Mouse (Mus musculus) monocyte, adult 2 months (primary cell): ENCODE data around the gene Hnrnpul1.
"Not testable (repeated sequence)": the region's sequence is repeated elsewhere in the genome, so short reads cannot be mapped to it uniquely, and the experiment has no call there.

ENCODE experiments used
- DNase-seq, 2 experiments: peaks; one replicate each; pipeline ENCODE4 v3.0.0; 2022; ENCODE audit warnings: low spot score in 2 of 2, low read depth in 1 of 2

The Hnrnpul1 gene

DNA sequence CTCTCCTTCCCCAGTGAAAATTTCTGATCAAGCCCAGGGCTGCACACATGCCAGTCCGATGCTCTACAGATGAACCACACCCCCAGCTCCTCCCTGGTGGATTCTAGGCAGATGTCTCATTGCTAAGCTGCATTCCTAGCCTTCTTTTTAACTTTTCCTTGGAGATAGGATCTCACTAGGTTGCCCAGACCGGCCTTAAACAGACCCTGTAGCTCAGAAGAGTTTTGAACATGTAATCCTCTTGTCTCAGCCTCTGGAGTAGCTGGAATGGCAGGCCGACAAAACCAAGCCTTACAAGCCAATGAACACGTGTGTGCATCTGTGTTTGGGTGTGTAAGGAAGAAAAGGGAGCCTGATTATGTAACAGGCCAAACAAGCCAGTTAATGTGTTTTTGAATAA, 26.2 kb upstream of the Hnrnpul1 start:
- DNase-seq: no peak

DNA sequence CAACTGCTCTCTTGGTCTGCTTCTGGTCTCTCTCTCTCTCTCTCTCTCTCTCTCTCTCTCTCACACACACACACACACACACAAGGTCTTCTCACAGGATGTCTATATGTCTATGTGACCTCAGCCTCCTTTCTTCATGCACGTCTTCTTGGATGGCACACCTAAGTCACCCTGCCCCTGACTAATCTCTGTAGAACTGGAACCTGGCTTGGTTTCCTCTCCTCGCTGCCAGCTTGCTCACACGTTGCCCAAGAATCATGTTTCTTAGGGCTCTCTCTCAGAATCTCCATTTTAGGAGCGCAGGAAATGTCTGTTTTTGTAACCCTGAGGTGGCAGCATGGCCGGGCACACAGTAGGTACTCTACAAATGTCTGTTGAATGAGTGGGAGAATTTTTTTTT, 25.5 kb upstream of the Hnrnpul1 start:
- no peak for DNase-seq

- no peak for DNase-seq
These were observed 13.7 kb upstream of the Hnrnpul1 start for GRCm38 (mm10) chr7:25768229-25768628.

DNA sequence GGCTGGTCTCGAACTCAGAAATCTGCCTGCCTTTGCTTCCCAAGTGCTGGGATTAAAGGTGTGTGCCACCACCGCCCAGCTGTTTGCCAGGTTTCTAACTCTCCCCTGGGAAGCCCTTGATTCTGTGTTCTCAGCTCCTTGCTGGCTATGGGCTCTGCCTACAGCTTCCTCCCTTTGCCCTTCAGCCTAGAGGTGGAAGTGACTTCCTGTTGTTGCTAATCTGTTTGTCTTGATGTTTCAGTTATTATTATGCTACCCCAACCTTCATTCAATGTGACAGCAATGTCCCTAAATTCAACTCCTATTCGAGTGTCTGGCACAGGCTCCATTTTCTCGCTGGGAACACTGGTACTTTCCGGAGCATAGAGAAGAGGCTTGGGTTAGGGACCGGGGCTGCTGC, 11.6 kb upstream of the Hnrnpul1 start:
- DNase-seq: no peak

DNA sequence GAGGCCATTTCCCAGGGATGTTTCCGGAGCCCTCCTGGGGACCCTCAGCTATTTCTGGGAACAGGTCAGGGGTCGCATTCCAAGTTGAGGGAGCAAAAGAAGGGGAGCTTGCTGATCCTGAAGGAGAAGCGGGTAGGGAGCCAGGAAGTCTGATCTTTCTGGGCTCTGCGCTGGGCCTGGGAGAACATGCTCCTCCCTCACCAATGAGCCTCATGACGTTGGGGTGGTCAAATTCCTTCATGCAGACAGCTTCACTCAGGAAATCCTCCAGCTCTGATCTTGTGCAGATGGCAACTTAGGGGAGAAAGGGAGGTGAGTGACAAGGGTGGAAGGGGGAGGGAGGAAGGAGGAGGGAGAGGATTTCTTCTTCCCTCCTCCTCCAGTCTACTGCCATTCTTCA, 9.7 kb upstream of the Hnrnpul1 start:
- DNase-seq: no peak

GRCm38 (mm10) chr7:25763678-25764077, 9.1 kb upstream of the Hnrnpul1 start:
- DNase-seq: no peak

- no peak for DNase-seq
These were observed 6.8 kb upstream of the Hnrnpul1 start for GRCm38 (mm10) chr7:25761354-25761753.

DNA sequence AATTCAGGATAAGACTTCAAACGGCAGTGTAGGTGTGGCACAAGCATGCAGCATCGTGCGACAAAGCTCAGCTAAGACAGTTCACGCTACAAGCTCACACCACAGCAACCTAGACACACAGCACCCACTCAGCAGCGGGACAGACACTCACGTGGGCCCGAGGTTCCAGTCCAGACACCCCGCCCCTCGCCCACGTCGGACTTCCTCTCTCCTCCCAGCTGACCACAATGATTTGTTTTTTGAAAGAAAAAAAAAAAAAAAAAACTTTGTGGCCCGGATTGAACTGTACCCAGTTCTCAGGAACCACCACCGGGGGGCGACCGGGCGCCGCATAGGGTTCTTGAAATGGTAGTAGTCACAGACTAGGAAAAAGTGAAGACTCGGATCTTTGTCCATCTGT, 1.5 kb upstream of the Hnrnpul1 start:
- DNase-seq: peak; percentile 82 to 88

- no peak for DNase-seq
These were observed 894 bp upstream of the Hnrnpul1 start for GRCm38 (mm10) chr7:25755468-25755833.

GRCm38 (mm10) chr7:25754439-25754737, 169 bp downstream of the Hnrnpul1 start:
- no peak for DNase-seq

DNA sequence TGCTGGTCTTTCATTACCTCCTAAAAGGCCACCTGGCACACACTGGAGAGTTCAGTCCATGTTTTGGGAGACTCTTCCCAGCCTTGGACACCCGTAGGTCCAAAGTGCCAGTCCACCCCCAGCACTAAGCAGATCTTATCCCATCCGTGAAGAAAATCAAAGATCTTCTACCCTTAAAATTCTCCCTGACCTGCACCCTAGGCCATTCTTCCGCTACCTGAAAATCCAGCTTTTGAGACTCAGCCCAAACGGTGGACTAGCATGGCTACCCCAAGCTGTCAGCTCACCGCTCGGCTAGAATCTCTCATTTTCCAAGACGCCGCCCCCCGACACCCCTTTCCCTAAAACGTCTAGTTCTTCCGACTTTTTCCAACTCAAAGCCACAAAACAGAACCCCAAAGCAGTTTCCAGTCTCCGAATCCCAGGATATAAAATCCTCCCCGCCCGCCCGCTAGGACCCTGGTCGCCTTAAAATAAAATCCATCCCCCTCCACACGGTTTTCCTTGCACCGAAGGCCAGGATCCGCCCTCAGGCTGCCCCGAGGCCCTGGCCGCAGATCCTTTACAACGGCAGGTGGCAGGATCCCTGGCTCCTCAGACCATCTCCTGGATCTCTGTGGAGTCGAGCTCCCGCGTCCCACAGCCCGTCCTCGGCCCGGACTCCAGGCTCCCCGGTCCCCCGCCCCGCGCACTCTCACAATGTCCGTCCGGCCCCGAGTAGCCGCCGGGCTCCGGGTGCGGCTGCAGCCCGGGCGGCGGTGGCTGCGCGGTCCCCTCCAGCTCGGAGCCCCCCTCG, 716 bp downstream of the Hnrnpul1 start:
- DNase-seq: no peak

- DNase-seq: no peak
These were observed 1.5 kb downstream of the Hnrnpul1 start for GRCm38 (mm10) chr7:25753076-25753475.

DNA sequence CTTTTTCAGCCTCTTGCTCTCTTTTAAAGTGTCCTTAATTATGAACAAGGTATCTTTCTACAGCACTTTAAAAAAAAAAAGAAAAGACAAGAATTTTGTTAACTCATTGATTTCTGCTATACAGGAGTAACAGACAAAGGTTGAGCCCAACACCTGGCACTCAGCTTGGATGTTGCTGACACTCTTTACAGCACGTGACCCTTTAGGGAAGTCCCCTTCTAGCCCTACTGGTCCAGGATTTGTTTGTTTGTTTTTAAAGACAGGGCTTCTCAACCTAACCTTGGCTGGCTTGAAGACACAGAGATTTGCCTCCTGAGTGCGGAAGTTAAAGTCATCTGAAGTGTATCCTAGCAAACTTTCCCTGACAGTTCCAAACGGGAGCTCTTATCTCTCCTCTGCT, 7.7 kb downstream of the Hnrnpul1 start:
- DNase-seq: no peak

- no peak for DNase-seq
These were observed 16.3 kb downstream of the Hnrnpul1 start for GRCm38 (mm10) chr7:25738277-25738676.

- DNase-seq: no peak
These were observed 17.6 kb downstream of the Hnrnpul1 start for GRCm38 (mm10) chr7:25736920-25737319.

- DNase-seq: no peak
These were observed 19.6 kb downstream of the Hnrnpul1 start for GRCm38 (mm10) chr7:25734991-25735390.

- DNase-seq: no peak
These were observed 23.1 kb downstream of the Hnrnpul1 start for GRCm38 (mm10) chr7:25731294-25732055.

- DNase-seq: no peak
These were observed 24.7 kb downstream of the Hnrnpul1 start for GRCm38 (mm10) chr7:25729862-25730261.

GRCm38 (mm10) chr7:25729396-25729795, 25.2 kb downstream of the Hnrnpul1 start:
- no peak for DNase-seq

DNA sequence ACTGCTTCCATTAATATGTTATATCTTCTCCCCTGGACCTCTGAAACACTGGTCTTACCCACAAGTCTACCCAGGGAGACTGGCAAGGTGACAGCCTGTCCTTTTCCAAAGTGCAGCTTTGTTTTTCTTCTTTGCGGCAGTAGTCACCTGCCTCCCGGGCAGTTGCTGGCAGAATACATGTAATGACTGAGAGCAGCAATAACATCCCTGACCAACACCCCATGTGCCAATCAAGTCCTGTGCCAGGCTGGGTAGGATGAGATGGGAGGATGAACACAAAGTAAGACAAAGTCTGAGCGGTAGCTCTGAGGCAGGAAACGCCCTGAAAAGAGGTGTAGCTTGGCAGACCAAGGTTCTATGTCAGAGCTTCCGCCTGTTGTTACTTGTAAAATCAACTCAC, 26.8 kb downstream of the Hnrnpul1 start:
- no peak for DNase-seq

DNA sequence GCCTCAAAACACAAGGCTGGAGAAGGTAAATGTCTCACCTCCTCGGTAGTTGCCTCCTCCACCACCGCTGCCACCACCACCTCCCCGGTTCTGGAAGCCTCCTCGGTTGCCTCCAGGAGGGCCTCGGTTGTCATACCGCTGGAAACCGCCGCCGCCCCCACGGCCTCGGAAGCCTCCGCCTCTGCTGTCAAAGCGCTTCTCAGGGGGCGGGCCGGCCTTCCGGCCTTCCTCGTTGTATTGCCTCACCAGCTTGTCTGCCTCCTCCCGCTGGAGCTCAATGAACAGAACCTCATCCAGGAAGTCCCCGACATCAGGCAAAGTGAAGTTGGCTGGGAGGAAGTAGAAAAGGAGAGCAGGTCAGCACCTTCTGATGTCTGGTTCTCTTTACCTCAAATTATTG, 28.7 kb downstream of the Hnrnpul1 start:
- DNase-seq: no peak

DNA sequence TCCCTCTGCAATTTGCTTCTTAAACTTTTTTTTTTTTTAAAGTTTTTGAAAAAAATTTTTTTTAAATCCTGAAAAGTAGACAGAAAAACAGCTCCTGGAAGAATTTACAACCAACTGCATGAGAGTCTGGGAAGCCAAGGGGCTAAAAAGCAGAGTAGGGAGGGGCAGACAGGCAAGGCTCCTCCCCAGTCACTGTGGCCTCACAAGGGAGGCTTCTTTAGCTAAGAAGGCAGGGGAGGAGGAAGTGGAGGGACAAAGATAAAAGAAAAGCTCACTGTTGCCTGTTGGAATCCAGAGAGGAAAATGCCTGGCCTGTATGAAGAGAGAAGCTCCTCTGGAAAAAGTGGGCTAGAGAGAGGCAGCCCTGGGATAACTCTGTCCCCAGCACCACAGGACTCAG, 32.8 kb downstream of the Hnrnpul1 start:
- DNase-seq: not testable (repeated sequence)

DNA sequence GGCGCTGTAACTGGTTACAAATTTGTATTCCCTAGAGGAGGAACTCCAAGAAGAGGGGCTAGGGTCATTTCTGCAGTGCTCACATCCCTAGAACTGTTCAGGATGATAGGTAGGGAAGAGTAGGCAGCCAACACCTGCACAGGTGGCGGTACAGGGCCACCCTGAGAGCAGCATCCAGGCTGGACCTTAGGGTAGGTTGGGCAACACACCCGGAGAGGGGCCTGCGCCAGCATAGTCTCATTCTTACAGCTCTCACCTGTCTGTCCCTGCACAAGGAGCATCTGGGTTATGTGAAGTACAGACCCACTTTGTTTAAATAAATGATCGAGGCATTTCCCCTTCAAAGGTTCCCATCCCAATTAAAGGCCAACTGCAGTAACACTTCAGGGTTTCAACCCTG, 33.8 kb downstream of the Hnrnpul1 start:
- no peak for DNase-seq
